Mouse (Mus musculus): ENCODE data around the gene Gm11060.

The Gm11060 gene

DNA sequence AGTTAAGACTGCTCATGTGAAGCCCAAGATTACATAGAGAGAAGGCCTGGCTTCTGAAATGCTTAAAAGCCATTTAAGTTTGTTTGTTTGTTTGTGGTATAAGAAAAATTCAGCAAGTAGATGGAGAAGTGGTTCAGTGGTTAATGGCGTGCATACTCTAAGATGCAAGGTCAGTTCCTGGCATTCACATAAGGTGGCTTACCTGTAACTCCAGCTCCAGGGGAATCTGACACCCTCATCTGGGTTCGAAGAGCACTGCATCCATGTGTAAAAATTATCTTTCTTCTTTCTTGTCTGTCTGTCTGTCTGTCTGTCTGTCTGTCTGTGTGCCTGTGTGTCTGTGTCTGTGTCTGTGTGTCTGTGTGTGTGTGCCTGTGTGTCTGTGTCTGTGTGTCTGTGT, at the start of gene Gm11060:
Gene Gm11060, plus strand, starts transcription at position 301 of the 400 bp plus-strand sequence.
- no peak for DNase-seq

DNA sequence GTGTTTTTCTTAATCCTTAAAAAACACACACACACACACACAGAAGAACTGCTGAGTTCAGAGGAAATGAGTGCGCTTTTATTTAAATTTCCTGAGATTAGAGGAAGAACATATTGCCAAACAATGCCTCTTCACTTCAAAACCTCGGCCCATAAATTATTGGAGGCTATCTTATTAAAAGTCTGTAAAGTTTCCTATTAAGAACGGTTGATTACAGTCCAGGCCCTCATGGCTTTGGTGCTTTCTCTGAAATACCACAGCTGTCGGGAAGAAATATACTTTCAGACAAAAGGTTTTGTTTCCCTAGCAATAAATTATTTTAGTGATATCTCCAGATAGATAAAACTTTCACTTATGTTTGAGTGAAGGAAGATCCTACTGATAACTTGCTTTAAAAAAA, 48.7 kb upstream of the Gm11060 start:
- DNase-seq: no peak

- DNase-seq: no peak
These were observed 43.5 kb upstream of the Gm11060 start for GRCm38 (mm10) chr2:105048301-105048700.

GRCm38 (mm10) chr2:105055529-105055928, 36.3 kb upstream of the Gm11060 start:
- DNase-seq: no peak

- peak; percentile 2 for DNase-seq
These were observed 33.2 kb upstream of the Gm11060 start for GRCm38 (mm10) chr2:105058577-105059116.

DNA sequence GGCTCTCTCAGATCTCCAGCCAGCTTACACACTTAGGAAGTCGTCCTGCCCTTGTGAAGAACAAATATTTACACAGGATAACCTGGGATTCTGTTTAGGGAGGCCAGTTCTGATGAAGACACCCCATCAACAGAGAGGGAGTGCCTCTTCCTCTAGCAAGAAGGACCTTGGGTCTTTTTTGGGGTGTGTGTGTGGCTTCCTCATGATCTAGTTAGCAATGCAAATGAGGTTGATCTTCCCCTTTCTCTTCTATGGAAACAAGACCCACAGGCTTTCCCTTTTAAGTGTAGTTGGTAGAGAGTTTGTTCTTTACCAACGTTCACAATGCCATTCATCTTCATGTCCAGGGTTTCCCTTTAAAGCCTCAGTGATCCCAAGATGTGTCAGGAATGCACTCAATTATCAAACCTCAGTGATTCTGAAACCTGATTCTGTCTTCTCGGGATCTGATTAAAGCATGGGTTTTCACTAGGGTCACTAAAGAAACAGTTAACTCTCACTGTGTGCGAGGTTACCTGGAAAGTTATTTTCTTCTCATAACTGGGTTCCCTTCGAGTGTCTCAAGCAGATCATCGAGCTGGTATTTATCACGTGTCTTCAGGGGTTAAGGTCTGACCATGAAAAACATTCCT, 29.0 kb upstream of the Gm11060 start:
- DNase-seq: no peak

DNA sequence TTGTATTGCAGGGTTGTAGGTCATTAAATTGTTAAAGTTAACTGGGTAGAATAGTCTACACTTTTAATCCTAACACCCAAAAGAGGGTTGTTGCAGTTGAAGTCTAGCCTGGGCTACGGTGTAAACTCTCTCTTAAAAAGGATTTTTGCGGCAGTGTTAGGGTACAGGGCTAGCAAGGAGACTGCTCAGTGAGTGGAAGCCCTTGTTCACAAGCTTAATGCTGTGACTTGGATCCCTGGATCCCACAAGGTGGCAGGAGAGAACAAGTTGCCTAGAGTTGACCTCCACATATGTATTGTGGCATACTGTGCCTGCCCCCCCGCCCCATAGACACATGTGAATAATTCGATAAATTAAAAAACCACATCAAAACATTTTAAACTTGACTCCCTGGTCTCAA, 19.3 kb upstream of the Gm11060 start:
- DNase-seq: no peak

GRCm38 (mm10) chr2:105074196-105074595, 17.6 kb upstream of the Gm11060 start:
- no peak for DNase-seq

DNA sequence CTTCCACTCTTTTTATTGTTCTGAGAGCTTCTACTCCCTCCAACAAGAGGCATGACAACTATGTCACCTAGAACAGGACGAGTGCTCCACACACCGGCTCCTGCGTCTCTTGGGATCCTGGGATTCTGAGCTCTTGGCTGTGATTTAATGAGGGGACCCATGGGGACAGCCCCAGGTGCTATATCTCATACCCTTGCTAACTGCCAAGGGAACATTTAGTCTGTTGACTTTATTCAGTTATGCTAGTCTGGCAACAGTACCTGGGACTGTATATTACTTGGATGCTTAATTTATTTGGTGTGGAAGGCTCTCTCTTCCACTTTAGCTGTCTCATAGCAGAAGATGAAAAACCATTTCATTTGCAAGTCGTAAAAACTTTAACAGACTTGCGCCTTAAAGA, 16.0 kb upstream of the Gm11060 start:
- DNase-seq: no peak

GRCm38 (mm10) chr2:105077151-105077550, 14.7 kb upstream of the Gm11060 start:
- no peak for DNase-seq

DNA sequence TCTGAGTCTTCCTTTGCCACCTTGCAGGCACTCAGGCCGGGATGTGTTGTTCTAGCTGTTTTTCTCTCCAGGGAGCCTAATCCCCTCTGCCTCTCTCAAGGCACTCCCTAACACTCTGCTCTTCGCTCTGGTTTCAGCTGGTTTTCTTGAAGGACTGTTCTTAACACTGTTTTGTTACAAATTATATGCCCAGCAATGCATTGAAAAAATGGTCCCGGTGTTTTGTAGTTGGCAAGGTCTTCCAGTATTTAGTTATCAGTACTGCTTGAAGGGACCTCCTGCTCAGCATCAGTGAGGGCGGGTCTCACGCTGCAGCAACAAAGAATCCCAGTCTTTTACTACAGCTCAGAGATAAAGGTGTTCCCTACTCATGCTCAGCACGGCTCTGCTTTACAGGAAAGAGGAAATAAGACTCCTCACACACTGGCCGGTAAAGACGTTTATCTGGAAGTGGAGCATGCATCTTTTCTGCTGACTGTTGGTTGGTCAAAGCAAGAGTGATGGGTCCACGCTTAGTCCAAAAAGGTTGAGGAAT, 9.5 kb upstream of the Gm11060 start:
- no peak for DNase-seq

- no peak for DNase-seq
These were observed 7.8 kb upstream of the Gm11060 start for GRCm38 (mm10) chr2:105084035-105084434.

DNA sequence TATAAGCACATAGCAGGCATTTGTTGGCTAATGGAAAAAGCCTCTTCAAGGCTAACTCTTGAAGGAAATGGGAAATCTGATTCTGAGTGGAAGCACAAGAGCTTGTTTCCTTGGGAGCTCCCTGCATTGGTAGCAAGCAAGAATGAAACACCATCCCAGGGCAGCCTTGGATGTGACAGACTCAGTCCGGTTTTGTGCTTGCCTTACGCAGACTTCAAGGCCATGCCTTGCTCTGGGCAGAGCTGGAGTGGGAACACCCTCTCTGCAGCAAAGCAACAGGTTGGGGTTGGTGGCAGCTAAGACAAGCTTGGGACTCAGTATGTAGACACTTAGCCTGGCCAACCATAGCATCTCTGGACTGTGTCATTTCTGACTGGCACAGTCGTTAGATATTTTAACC, 5.7 kb upstream of the Gm11060 start:
- no peak for DNase-seq

DNA sequence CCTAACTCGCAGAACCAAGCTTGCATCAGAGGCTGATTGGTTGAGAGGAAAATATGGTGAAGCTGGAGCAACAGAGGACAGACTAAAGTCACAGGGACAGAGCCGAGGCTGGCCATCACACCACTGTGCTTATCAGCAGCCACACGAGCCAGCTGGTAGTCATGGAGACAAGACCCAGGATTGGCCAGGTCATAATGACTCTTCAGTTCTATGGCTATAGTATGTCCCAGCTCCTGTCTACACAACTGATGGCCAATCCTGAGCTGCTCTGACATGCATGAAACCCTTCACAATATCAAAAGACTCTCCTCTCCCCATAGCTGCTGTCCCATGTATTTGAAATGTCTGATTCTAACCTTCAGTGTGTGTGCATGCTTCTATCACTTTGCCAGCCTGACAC, 3.8 kb upstream of the Gm11060 start:
- DNase-seq: no peak

DNA sequence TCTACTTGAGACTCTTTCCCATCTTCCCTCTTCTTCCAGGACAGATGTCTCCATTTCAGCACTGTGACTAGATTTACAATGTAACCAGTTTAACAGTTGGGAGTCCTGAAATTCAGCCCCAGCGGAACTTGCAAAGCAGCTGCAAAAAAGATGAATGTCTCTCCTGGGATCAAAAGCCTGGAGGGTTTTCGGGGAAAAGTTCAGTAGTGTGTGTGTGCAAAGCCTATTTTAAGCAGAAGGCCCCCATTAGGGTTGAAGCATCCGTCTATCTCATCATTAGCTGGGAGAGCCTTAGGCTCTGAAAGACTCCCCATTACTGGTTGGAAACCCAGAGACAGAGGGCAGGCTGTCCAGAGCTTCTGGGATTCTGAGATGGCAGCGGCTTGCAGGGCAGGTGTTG, 2.7 kb upstream of the Gm11060 start:
- DNase-seq: no peak

DNA sequence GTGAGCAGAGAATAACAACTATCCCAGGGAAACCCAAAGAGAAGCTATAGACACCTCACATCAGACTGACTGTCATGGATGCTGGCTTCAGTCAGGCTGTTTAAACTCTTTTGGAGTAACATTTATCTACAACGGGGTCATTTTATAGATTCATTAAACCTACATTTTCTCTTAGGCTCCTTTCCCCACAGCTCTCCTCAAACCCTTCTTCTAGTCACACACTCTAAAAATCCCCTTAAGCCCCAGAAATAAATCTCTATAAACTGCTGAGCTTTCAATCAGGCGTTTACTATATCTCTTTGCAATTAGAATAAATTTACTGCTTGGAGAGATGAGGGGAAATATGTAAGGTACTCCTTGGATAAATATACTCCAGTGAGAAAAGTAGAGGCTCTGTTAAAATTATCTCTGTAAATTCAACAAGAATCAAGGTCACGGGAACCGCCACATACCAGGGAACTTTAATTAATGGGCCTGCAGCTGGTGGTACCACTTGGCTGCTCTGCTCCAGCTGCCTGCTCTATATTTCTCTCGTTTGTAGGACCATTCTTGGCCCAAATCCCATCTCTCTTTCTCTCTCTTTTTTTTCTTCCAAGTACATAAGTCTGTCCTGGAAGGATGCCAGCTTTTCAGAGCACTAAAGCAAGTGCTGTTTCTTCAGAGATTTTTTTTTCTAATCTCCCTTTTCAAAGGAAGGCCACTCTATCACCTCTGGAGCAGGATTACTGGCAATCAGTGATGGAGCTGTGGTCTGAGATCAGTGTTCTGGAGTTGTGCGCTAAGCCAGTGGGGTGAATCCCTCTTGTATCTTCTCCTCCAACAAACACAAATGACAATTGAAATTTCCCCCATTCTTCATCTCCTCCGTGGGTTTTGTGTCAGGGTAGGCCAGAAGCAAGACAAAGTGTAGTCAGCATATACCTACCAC, 2.0 kb upstream of the Gm11060 start:
- DNase-seq: peak; percentile 20

DNA sequence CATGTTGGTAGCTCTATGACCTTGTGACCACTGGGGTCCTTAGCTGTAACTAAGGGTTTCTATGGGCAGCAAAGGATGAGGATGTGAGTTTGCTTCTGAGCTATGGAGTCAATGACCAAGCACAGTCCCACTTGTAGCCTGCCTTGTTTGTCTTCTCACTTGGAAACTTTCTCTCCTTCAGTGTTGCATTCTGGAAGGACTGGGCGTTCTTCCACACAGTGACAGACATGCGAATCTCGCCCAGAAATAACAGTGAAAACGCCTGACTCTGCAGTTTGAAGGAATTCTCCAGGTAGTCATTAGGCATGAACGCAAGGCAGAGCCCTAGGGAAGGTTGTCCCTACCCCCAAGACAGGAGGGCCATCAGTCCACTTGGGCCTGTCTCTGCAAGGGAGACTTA, 827 bp upstream of the Gm11060 start:
- no peak for DNase-seq

DNA sequence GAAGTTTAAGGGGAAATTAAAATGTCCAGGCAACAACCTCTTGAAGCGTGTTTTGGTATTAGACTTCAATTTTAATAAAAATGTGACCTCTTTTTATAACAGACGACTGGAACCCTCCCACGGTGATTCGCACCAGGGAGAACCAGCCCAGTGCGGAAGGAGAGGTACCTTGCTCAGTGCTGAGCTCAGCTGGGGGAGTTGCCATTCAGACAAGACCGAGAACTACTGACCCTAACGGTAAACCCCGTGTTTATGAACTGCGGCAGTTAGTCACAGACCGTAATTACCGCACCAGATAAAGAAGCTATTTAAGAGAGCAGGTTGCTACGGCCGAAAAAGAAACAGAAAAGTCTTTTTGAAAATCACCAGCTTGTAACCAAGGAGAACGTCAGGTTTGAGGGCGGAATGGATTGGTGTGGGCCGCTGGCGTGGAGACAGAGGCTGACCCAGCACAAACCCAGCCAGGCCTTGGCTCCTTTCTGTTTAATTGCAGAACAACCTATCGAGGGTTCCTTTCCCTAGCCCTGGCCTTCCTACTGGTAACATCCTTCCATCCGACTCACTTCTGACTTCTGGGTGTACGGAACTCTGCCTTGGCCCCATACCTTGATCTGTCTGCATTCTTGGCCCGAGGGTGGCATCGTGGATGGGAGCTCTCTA, 5.6 kb downstream of the Gm11060 start:
- DNase-seq: peak; percentile 3

GRCm38 (mm10) chr2:105099410-105099809, 7.6 kb downstream of the Gm11060 start:
- DNase-seq: no peak

- no peak for DNase-seq
These were observed 8.7 kb downstream of the Gm11060 start for GRCm38 (mm10) chr2:105100541-105100940.

- peak; percentile 82 for DNase-seq
These were observed 16.9 kb downstream of the Gm11060 start for GRCm38 (mm10) chr2:105108703-105109158.

- no peak for DNase-seq
These were observed 22.3 kb downstream of the Gm11060 start for GRCm38 (mm10) chr2:105114074-105114473.

GRCm38 (mm10) chr2:105117669-105118068, 25.9 kb downstream of the Gm11060 start:
- no peak for DNase-seq
